Mouse (Mus musculus): Measurements from ENCODE around the gene Zfp239.
A peak's percentile ranks its signal among the peaks of the same experiment; 100 is the strongest.

Gene Zfp239

DNA sequence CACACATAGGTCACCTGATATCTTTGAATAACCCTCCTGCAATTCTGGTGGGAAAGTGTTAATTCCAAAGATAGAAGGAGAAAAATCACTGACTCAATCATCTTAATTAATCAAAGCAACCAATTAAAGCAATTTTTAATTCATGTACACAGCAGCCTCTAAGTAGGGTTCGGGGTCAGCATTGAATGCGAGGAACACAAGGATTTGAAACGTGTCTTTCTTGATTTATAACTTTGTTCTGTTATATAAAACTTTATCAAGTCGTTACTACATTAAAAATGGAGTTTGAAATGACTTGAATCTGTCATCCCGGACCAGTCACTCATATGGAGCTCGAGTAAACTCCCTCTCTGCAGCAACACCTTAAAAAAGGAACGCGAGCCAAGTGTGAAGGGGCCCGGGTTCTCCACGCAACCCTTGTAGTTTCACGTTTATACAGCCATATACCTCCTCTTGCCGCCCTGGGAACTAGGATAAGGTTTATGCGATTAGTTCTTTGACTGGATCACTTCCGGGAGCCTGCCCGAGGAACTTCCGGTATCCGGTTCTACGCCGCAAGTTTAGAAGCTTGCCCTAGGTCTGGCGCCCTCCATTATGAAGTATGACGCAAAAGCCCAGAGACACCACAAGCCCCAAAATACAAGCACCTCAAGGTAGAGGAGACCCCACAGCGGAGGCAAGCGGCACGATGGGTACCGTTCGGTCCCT lies 17.0 kb downstream of the Zfp239 start:
- DNase-seq (ENCODE audit: low spot score in 2 of 2): peak in 1 of 2 experiments; percentile 94

DNA sequence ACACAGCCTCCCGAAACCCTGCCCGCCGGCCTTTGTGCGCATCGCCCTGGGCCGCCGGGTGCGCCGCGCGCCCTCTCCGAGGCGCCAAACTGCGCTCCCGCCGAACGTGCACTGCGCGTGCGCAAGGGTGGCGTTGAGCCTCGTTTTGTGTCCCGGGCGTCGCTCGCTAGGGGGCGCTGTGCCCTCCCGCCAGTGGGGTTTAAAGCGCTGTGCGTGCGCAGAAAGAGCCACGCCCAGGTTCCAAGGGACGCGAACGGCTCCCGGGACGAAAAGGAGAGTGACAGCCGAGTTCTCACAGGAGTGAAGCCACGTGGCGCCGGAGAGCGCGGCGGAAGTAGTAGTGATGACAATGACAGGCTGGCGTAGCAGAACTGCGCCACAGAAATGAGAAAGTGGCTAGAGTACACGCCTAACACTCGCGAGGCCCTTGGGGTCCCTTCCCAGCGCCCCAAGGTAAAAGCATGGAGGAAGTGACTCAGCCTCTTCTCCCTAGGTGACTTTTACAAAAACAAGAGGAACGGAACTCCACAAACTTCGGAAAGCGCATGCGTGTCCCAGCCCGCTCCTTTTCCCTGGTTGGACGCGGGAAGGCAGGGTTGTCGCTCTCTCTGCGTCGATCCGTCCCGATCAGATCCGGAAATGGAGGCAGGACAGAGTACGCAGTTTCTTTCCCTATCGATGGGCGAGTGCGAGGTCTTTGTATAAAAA lies 17.7 kb downstream of the Zfp239 start:
- DNase-seq (ENCODE audit: low spot score in 2 of 2): peak; percentile 100

- DNase-seq (ENCODE audit: low spot score in 2 of 2): no peak
Observed at GRCm38 (mm10) chr6:117880394-117880838, 18.5 kb downstream of the Zfp239 start.

GRCm38 (mm10) chr6:117881229-117881628 lies 19.3 kb downstream of the Zfp239 start:
- no peak for DNase-seq (ENCODE audit: low spot score in 2 of 2)

DNA sequence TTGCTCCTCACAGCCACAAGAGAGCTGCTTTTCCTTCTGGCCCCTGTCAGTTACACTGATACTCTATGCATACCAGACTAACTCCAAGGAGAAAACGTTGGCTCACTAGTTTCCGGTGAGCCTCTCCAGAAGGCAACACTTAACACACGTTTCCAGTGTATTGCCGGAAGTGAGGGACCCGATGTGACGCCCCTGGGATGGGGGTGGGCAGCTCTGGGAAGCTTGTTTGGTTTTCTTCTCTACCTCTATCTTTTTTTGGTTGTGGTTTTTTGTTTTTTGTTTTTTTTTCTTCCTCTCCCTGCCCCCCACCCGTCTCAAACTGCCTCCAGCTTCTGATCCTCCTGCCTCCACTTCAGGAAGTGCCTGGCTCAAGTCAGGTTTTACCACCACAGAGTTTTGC lies 20.1 kb downstream of the Zfp239 start:
- DNase-seq (ENCODE audit: low spot score in 2 of 2): peak in 1 of 2 experiments; percentile 19

GRCm38 (mm10) chr6:117885943-117886342 lies 24.0 kb downstream of the Zfp239 start:
- DNase-seq (ENCODE audit: low spot score in 2 of 2): no peak

DNA sequence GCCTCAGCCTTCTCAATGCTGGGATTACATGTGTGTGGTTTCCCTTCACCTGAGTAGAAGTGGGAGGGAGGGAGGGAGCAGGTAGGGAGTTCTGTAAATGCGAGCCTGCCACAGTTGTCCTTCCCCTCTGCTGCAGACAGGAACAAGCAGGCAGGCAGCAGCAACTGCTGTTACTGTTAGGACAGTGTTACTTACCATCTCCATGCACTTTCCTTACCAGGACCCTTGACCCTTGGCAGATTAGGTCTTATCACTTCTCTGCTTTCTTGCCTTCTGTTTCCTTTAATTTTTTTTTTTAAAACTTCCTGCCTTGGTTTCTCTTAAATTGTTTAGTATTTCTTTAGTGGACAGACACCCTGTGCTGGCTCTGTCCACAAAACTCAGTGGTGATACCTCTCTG lies 26.1 kb downstream of the Zfp239 start:
- no peak for DNase-seq (ENCODE audit: low spot score in 2 of 2)

- DNase-seq (ENCODE audit: low spot score in 2 of 2): no peak
Observed at GRCm38 (mm10) chr6:117888642-117889096, 26.8 kb downstream of the Zfp239 start.

DNA sequence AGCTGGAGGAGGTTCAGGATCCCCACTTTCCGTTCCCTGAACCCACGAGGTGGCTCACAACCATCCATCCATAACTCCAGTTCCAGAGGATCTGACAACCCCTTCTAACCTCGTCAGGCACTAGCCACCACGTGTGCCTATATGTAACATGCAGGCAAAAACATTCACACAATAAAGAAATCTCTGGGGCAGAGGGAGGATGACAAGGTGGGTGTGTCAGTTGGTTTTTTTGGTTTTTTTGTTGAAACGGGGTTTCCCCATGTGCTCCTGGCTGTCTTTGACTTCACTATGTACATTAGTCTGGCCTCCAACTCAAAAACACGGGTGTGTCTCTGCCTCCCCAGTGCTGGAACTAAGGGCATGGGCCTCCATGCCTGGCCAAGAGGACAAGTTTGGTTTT lies 28.4 kb downstream of the Zfp239 start:
- peak; percentile 40 to 51 for DNase-seq (ENCODE audit: low spot score in 2 of 2)

- DNase-seq (ENCODE audit: low spot score in 2 of 2): peak in 1 of 2 experiments; percentile 48
Observed at GRCm38 (mm10) chr6:117891369-117892160, 29.7 kb downstream of the Zfp239 start.

GRCm38 (mm10) chr6:117892386-117892785 lies 30.5 kb downstream of the Zfp239 start:
- DNase-seq (ENCODE audit: low spot score in 2 of 2): no peak

DNA sequence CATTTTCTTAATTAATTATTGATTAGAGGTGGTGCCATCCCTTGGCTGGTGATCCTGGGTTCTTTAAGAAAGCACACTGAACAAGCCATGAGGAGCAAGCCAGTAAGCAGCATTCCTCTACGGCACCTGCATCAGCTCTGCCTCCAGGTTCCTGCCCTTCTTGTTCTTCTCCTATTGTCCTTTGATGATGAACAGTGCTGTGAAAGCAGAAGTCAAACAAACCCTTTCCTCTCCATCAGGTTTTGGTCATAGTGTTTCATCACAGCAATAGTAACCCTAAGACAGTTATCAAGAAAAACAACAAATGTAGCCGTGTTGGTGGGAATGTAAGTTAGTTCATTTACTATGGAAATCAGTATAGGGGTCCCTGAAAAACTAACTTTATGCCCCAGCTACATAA lies 31.5 kb downstream of the Zfp239 start:
- DNase-seq (ENCODE audit: low spot score in 2 of 2): no peak

DNA sequence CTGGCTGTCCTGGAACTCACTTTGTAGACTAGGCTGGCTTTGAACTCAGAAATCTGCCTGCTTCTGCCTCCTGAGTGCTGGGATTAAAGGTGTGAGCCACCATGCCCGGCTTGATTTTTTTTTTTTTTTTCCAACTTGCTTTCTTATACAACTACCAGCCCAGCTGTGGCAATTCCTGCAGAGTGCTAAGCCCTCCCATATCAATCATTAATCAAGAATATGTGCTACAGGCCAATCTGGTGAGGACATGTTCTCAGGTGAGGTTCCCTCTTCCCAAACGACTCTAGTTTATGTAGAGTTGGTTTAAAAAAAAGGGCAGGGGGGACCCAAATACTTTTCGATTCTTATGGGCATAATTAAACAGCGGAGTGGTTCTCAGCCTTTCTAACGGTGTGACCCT lies 35.9 kb downstream of the Zfp239 start:
- no peak for DNase-seq (ENCODE audit: low spot score in 2 of 2)

DNA sequence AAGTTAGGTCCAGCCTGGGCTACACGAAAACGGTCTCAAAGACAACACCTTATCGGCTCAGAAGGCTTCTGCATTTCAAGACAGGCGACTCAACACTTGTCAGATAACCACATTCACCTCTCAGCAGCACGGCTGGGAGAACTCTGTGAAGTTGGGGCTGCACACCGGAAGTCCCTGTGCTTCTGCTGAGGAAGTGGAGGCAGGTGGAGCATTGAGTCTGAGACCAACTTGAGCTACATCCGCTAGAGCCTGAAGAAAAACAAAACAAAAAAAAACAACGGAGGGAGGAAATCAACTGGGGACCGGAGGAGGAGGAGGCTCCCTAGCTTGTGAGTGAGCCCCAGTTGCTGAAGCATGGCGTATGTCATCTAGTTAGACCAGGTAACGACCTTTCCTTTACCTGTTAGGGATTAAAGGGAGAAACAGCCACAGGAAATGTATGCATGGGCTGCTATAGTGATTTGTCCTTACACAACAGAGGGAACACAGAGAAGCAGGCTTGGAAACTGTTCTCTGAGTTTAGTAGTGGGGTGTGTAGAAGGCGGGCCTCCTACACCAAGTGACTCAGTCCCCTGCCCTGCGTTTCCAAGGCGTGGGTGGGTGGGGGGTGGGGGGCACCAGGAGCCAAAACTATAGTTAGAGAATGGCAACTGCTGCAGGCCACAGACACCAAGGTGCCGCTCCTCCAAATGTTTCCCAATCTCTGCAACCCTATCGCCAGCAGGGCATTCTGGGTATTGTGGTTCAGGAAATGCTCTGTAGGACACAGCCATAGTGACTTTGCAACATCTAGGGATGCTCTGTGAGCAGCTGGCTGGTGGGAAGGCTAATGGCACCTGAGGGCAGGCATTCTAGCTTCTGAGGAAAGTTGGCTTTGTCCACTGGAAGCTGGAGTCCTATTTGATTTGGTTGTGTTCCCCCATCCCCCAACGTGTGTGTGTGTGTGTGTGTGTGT lies 38.5 kb downstream of the Zfp239 start, which contains the start of gene Hnrnpf:
Gene Hnrnpf, plus strand, starts transcription at position 199 of the 955 bp plus-strand sequence.
- peak; percentile 78 to 84 for DNase-seq (ENCODE audit: low spot score in 2 of 2)

GRCm38 (mm10) chr6:117901510-117902402 lies 39.9 kb downstream of the Zfp239 start:
- DNase-seq (ENCODE audit: low spot score in 2 of 2): no peak

- DNase-seq (ENCODE audit: low spot score in 2 of 2): no peak
Observed at GRCm38 (mm10) chr6:117902556-117902955, 40.7 kb downstream of the Zfp239 start.

DNA sequence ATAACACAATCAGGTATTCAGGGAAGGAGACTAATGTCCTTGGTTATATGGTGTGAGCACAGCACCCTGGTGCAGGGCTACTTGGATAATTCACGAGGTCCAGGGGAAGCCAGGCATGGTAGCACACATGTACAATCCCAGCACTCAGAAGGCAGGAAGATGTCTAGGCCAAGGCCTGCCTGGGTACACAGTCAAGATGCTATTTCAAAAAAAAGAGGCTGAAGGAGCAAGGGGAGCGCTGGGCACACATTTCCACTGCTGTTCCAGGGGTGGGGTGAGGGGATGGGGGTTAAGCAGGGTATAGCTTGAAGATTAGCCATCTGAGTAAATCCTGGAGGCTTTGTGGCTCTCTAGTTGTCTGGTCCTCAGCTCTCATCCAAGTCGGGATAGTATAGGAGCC lies 41.9 kb downstream of the Zfp239 start:
- DNase-seq (ENCODE audit: low spot score in 2 of 2): no peak

- DNase-seq (ENCODE audit: low spot score in 2 of 2): no peak
Observed at GRCm38 (mm10) chr6:117905260-117905930, 43.5 kb downstream of the Zfp239 start.

DNA sequence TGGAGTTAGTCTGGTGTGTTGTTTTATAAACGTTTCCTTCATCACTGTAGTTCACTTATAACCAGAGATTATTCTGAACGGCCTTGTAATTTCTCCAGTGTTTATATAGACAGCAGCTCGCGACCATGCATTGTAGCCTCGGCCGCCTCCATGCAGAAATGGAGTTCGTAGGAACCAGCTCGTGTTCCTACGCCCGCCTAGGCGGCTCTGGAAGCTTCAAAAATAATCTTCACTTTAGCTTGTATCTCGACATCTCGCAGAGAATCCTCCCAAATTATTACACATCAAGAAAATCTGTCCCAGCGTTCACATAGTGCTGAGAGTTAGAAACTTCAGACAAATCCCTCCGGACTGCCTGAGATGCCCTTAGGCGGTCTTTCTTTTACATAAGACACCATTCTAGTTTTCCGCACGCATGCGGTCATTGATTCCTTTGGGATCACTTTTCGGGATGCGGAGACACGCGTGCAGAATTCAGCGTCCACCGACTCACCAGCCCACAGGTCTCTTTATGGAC lies 44.2 kb downstream of the Zfp239 start:
- no peak for DNase-seq (ENCODE audit: low spot score in 2 of 2)
